Mouse (Mus musculus) cortical plate, adult 2 months (tissue): ENCODE results near the gene Clic1.

ENCODE experiments used
- CTCF ChIP-seq: fragments of 200-500 bp; IDR thresholded peaks from 2 replicates; pipeline ENCODE4 v1.5.1; 2011; ENCODE audit warnings: mild to moderate bottlenecking, control low read depth, low read length; ENCODE audit not compliant: insufficient read depth; ENCODE audit errors: extremely low read depth
- POLR2A ChIP-seq: fragments of 200-500 bp; IDR thresholded peaks from 2 replicates; pipeline ENCODE4 v1.6.1; 2011; ENCODE audit warnings: mild to moderate bottlenecking, low read length, control low read depth; ENCODE audit not compliant: insufficient read depth; ENCODE audit errors: extremely low read depth

DNA sequence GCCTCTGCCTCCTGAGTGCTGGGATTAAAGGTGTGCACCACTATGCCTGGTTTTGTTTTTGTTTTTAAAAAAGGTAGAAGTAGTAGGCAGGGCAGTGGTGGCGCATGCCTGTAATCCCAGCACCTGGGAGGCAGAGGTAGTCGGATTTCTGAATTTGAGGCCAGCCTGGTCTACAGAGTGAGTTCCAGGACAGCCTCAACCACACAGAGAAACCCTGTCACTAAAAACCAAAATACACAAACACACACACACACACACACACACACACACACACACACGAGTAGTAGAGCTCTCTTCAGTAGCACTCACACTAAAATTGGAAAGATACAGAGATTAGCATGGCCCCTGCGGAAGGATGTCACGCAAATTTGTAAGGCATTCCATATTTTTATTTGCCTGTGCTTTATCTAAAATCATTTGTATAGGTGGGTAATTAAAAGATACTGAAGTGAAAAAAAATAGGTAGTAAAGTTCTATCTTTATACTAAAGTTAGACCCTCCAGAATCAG is 780 bp upstream of the Clic1 start:
- TF ChIP-seq POLR2A (no peak), CTCF (no peak)
